Mouse (Mus musculus): ENCODE results near the gene Gm20532. TPM values are rescaled to one million over a fixed set of nuclear protein-coding genes. Genes with fewer than 3 reads are reported as not detected.

The Gm20532 gene
- polyA plus RNA-seq, 1 experiment from 2014 or later = not detected

DNA sequence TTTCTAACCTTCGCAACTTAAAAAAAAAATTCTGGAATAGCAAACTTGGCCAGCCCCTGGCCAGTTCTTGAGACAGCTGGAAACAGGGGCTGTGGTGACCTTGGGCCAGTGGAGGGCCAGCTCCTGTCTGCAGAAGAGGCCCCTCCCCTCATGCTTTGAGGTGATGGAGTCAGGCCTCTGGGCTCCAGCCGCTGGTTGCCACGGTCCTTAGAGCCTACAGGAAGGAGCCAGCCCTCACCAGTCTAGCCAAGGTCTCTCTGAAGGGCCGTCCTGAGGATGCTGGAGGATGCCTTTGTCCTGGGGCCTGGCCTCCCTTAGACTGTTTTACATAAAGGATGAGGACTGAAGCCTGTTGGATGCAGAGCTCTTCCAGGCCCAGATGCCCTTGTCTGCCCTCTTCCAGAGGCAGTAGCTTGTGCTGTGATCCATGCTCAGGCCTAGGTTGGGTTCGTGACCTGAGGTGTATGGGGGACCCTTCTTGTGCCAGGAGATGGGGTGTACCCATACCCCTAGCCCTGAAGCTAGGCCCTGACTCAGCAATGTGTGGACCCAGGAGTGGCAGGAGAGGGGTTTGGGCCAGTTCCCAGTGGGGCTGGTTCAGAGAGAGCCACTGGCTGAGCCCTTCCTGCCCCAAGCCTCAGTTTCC, 42.5 kb downstream of the Gm20532 start:
- ATAC-seq (replicated peaks; ENCODE audit: low FRiP score) = peak; percentile 35
- Histone ChIP-seq H3K4me2 (peak overlapping the region; percentile 98), H3K27me3 (no peaks in the 10 kb centered on the region), H3K9ac (peak overlapping the region; percentile 89), H3K9me3 (replicated peaks) (no peaks in the 10 kb centered on the region), H3K36me3 (peaks cover under 1% of the 10 kb centered on the region; the same call in 1 of the 2 replicates), H3K4me1 (peaks cover 34% of the 10 kb centered on the region), H3K4me3 (replicated peaks) (peak overlapping the region; percentile 72), H3K27ac (peak overlapping the region; percentile 81)
- WGBS = 22% methylated on average over 5 of the region's 5 CpGs

DNA sequence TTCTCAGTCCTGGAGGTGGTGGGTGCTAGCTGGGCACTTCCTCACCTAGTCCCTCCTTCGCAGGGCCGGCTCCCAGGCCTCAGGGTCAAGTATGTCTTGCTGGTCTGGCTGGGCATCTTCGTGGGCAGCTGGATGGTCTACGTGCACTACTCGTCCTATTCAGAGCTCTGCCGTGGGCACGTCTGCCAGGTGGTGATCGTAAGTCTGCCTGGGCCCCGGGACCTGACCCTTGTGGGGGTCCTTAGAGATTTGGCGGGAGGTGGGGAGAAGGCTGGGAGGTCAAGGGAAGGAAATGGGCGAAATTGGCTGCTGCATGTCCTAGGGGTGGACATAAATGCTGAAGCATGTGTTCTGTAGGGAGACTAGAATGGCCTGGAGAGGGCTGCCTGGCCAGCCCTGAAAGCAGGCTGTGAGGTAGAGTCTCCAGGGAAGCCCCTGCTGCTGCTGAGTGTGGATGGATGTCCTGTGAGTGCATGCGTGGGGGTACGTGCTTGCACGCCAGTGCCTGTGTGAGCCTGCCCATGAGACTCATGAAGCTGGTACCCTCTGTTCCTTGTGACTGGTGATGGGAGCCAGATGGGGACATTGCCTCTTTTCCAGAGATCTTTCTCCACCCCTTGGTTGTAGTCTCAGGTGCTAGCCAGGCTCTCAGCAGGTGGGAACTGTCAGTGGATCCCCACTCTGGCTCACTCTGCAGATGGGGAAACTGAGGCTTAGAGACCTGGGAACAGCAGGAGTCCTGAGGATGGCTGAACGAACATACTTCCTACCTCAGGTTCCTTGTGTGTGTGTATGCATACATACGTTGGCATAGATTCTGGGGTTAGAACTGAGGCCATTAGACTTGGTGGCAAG, 46.3 kb downstream of the Gm20532 start:
- Histone ChIP-seq H3K4me1 (peaks cover 54% of the 10 kb centered on the region), H3K27ac (no peak overlapping the region), H3K27me3 (no peaks in the 10 kb centered on the region), H3K9ac (no peak overlapping the region), H3K9me3 (replicated peaks) (no peaks in the 10 kb centered on the region), H3K4me3 (replicated peaks) (no peak overlapping the region), H3K4me2 (no peak overlapping the region), H3K36me3 (peaks cover 39% of the 10 kb centered on the region)
- 67% methylated on average over 16 of the region's 16 CpGs for WGBS
- no peak for ATAC-seq (replicated peaks; ENCODE audit: low FRiP score)

DNA sequence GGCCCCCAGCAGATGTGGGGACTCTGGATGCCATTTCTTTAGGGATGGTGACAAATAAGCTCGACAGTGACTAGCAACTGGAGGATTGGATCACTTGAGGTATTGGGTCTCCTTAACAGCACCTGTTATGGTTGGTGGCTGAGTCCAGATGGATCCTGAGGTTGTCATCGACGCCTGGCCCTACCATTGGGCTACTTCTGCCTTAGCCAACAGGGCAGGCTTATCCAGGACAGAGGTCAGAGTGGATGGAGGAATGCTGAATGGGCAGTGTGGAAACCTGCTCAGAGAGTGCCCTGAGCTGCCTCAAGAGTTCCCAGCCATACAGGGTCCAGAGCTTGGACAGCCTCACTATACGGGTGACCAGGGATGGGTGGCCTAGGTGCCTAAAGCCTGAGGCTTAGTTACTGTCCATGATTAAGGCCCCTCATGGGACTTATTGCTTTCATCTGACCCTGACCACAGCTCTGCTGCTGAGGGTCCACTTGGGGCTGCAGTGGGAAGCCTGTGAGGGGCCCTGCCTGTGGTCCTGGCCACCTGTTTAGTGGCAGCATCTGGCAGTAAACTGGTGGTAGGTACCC, 47.6 kb downstream of the Gm20532 start:
- no peaks in the 10 kb centered on the region for H3K9me3 ChIP-seq (replicated peaks)
- ATAC-seq (replicated peaks; ENCODE audit: low FRiP score) = no peak
- 73% methylated on average over 4 of the region's 4 CpGs for WGBS
- peak overlapping the region; percentile 51 for H3K27ac ChIP-seq
- H3K9ac ChIP-seq = no peak overlapping the region
- H3K4me1 ChIP-seq = peaks cover 57% of the 10 kb centered on the region
- peaks cover 49% of the 10 kb centered on the region for H3K36me3 ChIP-seq
- no peak overlapping the region for H3K4me3 ChIP-seq (replicated peaks)
- no peak overlapping the region for H3K4me2 ChIP-seq
- no peaks in the 10 kb centered on the region for H3K27me3 ChIP-seq

DNA sequence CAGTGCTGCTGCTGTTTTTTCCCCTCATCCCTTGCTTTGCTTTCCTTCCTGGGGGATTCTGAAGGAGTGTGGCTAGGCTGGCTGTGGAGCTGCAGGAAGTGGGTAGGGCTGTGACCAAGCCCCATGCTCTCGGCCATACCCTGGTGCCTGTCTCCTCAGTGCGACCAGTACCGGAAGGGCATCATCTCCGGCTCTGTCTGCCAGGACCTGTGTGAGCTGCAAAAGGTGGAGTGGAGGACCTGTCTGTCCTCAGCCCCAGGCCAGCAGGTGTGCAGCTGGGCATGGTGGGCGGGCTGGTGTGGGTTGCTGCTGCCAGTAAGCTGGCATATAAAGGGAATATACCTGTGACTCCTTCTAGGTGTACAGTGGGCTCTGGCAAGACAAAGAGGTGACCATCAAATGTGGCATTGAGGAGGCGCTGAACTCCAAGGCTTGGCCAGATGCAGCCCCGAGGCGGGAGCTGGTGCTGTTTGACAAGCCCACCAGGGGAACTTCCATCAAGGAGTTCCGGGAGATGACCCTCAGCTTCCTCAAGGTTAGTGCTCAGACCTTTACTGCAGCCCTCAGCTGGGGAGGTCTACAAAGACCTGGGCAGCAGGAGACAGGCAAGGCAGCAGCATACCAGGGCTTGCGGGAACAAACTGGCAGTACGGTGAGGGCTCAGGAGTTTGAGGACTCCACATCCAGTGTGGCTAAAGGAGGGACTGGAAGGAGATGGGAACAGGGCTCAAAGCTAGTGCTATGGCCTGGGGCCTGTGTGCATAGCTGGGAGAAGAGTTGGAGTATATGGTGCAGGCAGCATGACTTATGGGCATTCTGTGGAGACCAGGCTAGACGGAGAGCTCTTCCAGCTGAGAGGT, 48.4 kb downstream of the Gm20532 start:
- Histone ChIP-seq H3K4me1 (peaks cover 49% of the 10 kb centered on the region), H3K27me3 (no peaks in the 10 kb centered on the region), H3K9ac (no peak overlapping the region), H3K4me3 (replicated peaks) (no peak overlapping the region), H3K9me3 (replicated peaks) (no peaks in the 10 kb centered on the region), H3K4me2 (no peak overlapping the region), H3K36me3 (peaks cover 49% of the 10 kb centered on the region), H3K27ac (peak overlapping the region; percentile 51)
- 63% methylated on average over 12 of the region's 12 CpGs for WGBS
- no peak for ATAC-seq (replicated peaks; ENCODE audit: low FRiP score)

DNA sequence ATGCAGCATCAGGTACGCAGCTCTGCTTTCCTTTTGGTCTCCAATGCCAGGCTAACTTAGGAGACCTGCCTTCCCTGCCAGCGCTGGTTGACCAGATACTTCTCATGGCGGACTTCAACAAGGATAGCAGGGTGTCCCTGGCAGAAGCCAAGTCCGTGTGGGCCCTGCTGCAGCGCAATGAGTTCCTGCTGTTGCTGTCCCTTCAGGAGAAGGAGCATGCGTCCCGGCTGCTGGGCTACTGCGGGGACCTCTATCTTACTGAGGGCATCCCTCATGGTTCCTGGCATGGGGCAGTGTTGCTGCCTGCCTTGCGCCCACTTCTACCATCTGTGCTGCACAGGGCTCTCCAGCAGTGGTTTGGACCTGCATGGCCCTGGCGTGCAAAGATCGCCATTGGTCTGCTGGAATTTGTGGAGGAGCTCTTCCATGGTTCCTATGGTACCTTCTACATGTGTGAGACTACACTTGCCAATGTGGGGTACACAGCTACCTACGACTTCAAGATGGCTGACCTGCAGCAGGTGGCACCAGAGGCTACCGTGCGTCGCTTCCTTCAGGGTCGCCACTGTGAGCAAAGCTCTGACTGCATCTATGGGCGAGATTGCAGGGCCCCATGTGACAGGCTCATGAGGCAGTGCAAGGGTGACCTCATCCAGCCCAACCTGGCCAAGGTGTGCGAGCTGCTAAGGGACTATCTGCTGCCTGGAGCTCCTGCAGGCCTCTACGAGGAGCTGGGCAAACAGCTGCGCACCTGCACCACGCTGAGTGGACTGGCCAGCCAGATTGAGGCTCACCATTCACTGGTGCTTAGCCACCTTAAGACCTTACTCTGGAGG, 49.3 kb downstream of the Gm20532 start:
- Histone ChIP-seq H3K4me3 (replicated peaks) (no peak overlapping the region), H3K9me3 (replicated peaks) (no peaks in the 10 kb centered on the region), H3K36me3 (peaks cover 49% of the 10 kb centered on the region), H3K27me3 (no peaks in the 10 kb centered on the region), H3K4me2 (no peak overlapping the region), H3K9ac (no peak overlapping the region), H3K4me1 (peaks cover 45% of the 10 kb centered on the region), H3K27ac (no peak overlapping the region)
- ATAC-seq (replicated peaks; ENCODE audit: low FRiP score) = no peak
- WGBS = 81% methylated on average over 21 of the region's 21 CpGs

DNA sequence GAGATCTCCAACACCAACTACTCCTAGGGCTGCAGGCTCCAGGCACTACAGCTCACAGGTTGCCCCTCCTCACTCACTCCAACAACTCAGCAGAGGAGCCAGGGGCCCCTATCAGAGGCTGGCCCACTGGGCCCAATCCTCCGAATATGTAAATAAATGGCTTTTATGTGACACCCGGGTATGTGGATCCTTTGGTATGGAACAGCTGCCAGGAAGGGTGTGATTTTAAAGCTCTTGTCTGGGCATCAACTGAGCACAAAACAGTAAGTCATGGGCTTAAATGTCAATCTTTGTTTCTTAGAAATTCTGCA, 49.8 kb downstream of the Gm20532 start:
- Histone ChIP-seq H3K4me2 (no peak overlapping the region), H3K4me3 (replicated peaks) (no peak overlapping the region), H3K27ac (no peak overlapping the region), H3K27me3 (no peaks in the 10 kb centered on the region), H3K9ac (no peak overlapping the region), H3K4me1 (peaks cover 44% of the 10 kb centered on the region), H3K36me3 (peaks cover 49% of the 10 kb centered on the region), H3K9me3 (replicated peaks) (no peaks in the 10 kb centered on the region)
- WGBS = 43% methylated on average over 2 of the region's 2 CpGs
- ATAC-seq (replicated peaks; ENCODE audit: low FRiP score) = no peak

DNA sequence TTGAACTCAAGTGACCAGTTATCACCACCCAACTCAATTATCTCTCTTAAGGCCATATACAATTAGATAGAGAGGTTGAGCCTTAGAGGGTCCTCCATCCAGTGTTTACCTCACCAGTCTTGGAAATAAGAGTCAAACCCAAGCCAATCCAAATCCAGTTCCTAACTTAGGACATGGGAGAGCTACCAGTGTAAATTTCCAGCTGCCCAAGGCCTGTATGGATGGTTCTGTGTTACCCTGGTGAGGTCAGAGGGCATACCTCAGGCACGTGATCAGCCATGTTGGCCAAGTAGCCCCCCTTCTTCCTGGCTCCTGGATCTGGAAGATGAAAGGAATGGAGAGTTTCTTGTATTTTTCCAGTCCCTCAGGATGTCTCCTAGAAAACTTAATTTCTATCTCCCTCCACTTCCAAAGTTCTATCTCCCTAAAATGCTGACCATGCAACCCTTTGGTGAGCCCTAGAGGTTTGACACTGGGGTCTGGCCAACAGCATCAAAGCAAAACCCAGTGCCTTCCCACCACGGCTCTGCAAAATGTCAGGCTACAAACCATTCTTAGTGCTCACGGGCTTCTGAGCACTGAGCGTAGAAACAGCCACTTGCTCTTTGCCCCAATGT, 51.0 kb downstream of the Gm20532 start:
- 0 out of 2 replicates have a peak overlapping the region, but pooled peaks have one; percentile 91 for H3K4me3 ChIP-seq (replicated peaks)
- peak overlapping the region; percentile 68 for H3K4me2 ChIP-seq

DNA sequence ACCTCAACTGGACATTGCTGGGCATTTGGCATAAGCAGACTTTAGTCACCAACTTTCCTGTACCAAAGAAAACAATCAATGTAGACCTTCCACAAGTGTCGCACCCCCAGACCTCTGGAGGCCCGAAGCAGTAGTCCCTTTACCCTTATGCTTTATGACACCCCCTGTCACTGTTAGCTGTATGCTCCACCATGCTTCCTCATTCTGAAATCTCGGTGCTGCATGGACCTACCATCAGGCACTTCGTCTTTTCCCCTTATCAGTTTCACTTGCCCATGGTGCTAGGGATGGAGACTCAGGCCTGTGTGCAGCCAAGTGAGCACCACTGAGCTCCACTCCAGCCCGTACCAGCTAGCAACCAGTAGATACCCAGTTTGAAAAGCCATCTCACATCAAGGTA, 51.6 kb downstream of the Gm20532 start:
- Histone ChIP-seq H3K27me3 (no peaks in the 10 kb centered on the region), H3K4me1 (peaks cover 44% of the 10 kb centered on the region), H3K4me3 (replicated peaks) (peak overlapping the region; percentile 91), H3K9me3 (replicated peaks) (no peaks in the 10 kb centered on the region), H3K27ac (peak overlapping the region; percentile 23; the same call in 1 of the 2 replicates), H3K4me2 (peak overlapping the region; percentile 68), H3K36me3 (peaks cover 49% of the 10 kb centered on the region), H3K9ac (peak overlapping the region; percentile 92; the same call in 1 of the 2 replicates)
- WGBS = 75% methylated on average over 5 of the region's 5 CpGs
- no peak for ATAC-seq (replicated peaks; ENCODE audit: low FRiP score)

More for the DNA sequence above, 51.0 kb downstream of the Gm20532 start:
- Histone ChIP-seq H3K36me3 (peaks cover 49% of the 10 kb centered on the region), H3K27ac (peak overlapping the region; percentile 23; the same call in 1 of the 2 replicates), H3K27me3 (no peaks in the 10 kb centered on the region), H3K4me1 (peaks cover 44% of the 10 kb centered on the region), H3K9ac (no peak overlapping the region), H3K9me3 (replicated peaks) (no peaks in the 10 kb centered on the region)
- WGBS = 70% methylated on average over 4 of the region's 4 CpGs
- ATAC-seq (replicated peaks; ENCODE audit: low FRiP score) = no peak

DNA sequence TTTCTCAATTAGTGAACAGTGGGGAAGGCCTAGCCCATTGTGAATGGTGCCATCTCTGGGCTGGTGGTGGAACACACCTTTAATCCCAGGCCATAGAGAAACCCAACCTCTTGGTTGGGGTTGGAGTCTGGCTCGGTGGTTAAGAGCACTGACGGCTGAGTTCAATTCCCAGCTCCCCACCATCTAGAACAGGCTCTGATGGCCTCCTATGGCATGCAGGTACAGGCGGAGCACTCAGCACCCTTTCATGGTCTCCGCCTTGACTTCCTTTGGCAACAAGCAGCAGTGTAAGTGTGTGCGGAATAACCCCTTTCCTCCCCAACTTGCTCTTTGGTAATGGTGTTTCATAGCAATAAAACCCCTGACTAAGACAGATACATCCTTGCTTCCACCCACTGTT, 52.1 kb downstream of the Gm20532 start:
- Histone ChIP-seq H3K9ac (peak overlapping the region; percentile 92), H3K27me3 (no peaks in the 10 kb centered on the region), H3K4me1 (peaks cover 44% of the 10 kb centered on the region), H3K27ac (peak overlapping the region; percentile 41; the same call in 1 of the 2 replicates), H3K4me2 (peak overlapping the region; percentile 68), H3K36me3 (peaks cover 49% of the 10 kb centered on the region), H3K9me3 (replicated peaks) (no peaks in the 10 kb centered on the region), H3K4me3 (replicated peaks) (peak overlapping the region; percentile 91)
- 63% methylated on average over 5 of the region's 5 CpGs for WGBS
- no peak for ATAC-seq (replicated peaks; ENCODE audit: low FRiP score)

DNA sequence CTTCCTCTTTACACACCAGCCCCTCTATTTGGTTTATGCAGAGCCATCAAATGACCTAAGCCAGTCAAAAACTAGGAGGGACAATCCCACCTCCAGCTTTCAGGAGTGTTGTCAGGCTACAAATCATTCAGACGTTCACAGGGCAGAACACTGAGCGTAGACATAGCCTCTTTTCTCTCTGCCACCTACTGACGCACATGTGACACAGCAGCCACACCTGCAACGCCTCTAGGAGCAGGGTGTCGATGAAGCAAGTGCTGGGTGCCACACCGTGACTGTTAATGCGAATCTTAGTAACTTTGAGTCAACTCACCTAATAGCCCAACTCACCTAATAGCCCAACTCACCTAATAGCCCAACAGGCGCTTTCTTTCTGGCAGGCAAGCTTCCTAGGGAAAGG, 52.6 kb downstream of the Gm20532 start:
- H3K4me1 ChIP-seq = peaks cover 41% of the 10 kb centered on the region
- H3K27me3 ChIP-seq = no peaks in the 10 kb centered on the region
- H3K4me2 ChIP-seq = peak overlapping the region; percentile 68
- peak overlapping the region; percentile 91 for H3K4me3 ChIP-seq (replicated peaks)
- WGBS = 3% methylated on average over 8 of the region's 8 CpGs
- no peak; the same call in 1 of the 2 replicates for ATAC-seq (replicated peaks; ENCODE audit: low FRiP score)
- peak overlapping the region; percentile 92 for H3K9ac ChIP-seq
- H3K36me3 ChIP-seq = peaks cover 47% of the 10 kb centered on the region
- no peaks in the 10 kb centered on the region for H3K9me3 ChIP-seq (replicated peaks)
- H3K27ac ChIP-seq = peak overlapping the region; percentile 41; the same call in 1 of the 2 replicates

All from kidney, embryonic 15.5 days (tissue).